Mouse (Mus musculus): ENCODE measurements around the gene Gtf2a1.

DNA sequence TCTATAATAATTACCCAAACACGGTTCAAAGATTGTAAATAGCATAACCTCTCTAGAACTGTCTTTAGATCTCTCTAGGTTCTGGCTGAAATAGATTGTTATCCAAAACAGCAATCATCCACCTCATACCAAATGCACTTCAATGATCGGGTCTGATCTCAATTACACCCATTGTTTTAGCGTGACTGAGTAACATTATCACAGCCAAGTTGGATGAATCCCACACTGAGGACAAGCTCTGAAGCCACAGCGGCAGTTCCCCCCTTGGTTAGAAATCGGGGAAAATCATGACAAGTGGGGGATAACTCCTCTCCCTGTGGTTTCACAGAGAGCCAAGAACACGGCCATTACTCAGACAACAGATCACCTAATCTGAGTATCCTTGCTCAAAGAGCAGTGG lies 76.3 kb downstream of the Gtf2a1 start:
- TF ChIP-seq CTCF (IDR thresholded peaks at IDR 0.05; ENCODE audit: low read depth) (no peak), EP300 (IDR thresholded peaks at IDR 0.05; ENCODE audit: low read depth) (no peak)

Data from heart, postnatal 0 days (tissue).